Mouse (Mus musculus) lung, embryonic 14.5 days (tissue): ENCODE results near the gene Gm20388. TPM values are rescaled to one million over a fixed set of nuclear protein-coding genes. Genes with fewer than 3 reads are reported as not detected.

Experiments
- ATAC-seq: fragments of 200-750 bp; cut with Nextera tagmentation; 2 replicates; pipeline ENCODE4 v1.8.0; 2017; ENCODE audit warnings: mild to moderate bottlenecking, moderate TSS enrichment, moderate library complexity; ENCODE audit not compliant: insufficient read depth
- DNase-seq: peaks from one replicate; pipeline ENCODE4 v3.0.0-alpha.2; 2015
- H3K27ac ChIP-seq: fragments of 300-500 bp; sonication (generic); 2 replicates; pipeline ENCODE4 v1.5.1; 2014; ENCODE audit warnings: low read depth, mild to moderate bottlenecking, moderate library complexity
- H3K27me3 ChIP-seq: fragments of 300-500 bp; sonication (generic); 2 replicates; pipeline ENCODE4 v1.6.1; 2014; ENCODE audit warnings: low read length, control low read depth; ENCODE audit not compliant: insufficient read depth
- H3K36me3 ChIP-seq: fragments of 300-500 bp; sonication (generic); 2 replicates; pipeline ENCODE4 v1.6.1; 2014; ENCODE audit warnings: control low read depth; ENCODE audit not compliant: insufficient read depth
- H3K4me1 ChIP-seq: fragments of 300-500 bp; sonication (generic); 2 replicates; pipeline ENCODE4 v1.6.1; 2014; ENCODE audit warnings: antibody characterized with exemption, control low read depth; ENCODE audit not compliant: insufficient read depth
- H3K4me2 ChIP-seq: fragments of 300-500 bp; sonication (generic); 2 replicates; pipeline ENCODE4 v1.6.1; 2014; ENCODE audit warnings: mild to moderate bottlenecking
- H3K4me3 ChIP-seq: fragments of 300-500 bp; sonication (generic); 2 replicates; pipeline ENCODE4 v1.5.1; 2014; ENCODE audit warnings: low read depth, low read length
- H3K9ac ChIP-seq: fragments of 300-500 bp; sonication (generic); 2 replicates; pipeline ENCODE4 v1.6.1; 2014
- H3K9me3 ChIP-seq: fragments of 300-500 bp; sonication (generic); 2 replicates; pipeline ENCODE4 v1.6.1; 2016; ENCODE audit warnings: low read depth, low read length, control low read depth
- CTCF ChIP-seq: IDR thresholded peaks from 2 replicates; pipeline ENCODE4 v1.5.1; 2016; ENCODE audit warnings: antibody characterized with exemption, low read depth
- WGBS: fragments of 180-500 bp; shearing (Covaris S2); extraction: QIAGEN DNeasy Blood & Tissue Kit; methylation state at CpG from one replicate; pipeline ENCODE4 v1.1.7; 2014; 5-methylcytosine and 5-hydroxymethylcytosine counted together
- polyA plus RNA-seq: library from polyadenylated mRNA; unstranded; fragments of >200 nt; fragmentation: Nextera tagmentation; extraction: Ambion mirVana; gene quantifications from 2 replicates; pipeline ENCODE4 v1.2.1, GENCODE M21; 2014

Gm20388 gene
- polyA plus RNA-seq, 1 experiment from 2014 or later = not detected

DNA sequence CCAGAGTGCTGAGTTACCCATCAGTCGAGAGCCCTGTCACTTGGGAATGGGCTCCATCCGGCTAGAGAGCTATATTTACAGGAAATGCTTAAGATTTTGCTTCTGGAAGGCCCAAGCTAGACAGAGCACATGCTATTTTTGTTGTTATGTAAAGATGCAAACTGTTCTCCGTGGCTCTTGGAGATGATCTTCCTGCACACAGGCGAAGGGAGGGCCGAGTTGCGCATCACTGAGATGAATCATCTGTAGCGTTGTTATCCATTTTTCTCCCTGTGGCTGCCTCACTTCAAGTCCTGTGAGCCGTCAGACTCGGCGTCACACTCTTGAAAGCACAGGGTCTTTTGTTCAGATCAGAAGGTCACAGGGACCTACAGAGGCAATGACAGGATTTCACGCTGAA, 3963.7 kb downstream of the Gm20388 start:
- H3K36me3 ChIP-seq = no peaks in the 10 kb centered on the region
- H3K27ac ChIP-seq = no peak overlapping the region
- DNase-seq = no peak
- no peaks in the 10 kb centered on the region for H3K27me3 ChIP-seq
- no peaks in the 10 kb centered on the region for H3K9me3 ChIP-seq
- no peak overlapping the region for H3K9ac ChIP-seq
- TF ChIP-seq CTCF = no peak
- no peak overlapping the region for H3K4me2 ChIP-seq
- no peak for ATAC-seq
- H3K4me3 ChIP-seq = no peak overlapping the region
- no peaks in the 10 kb centered on the region for H3K4me1 ChIP-seq
- 70% methylated on average over 11 of the region's 11 CpGs for WGBS

DNA sequence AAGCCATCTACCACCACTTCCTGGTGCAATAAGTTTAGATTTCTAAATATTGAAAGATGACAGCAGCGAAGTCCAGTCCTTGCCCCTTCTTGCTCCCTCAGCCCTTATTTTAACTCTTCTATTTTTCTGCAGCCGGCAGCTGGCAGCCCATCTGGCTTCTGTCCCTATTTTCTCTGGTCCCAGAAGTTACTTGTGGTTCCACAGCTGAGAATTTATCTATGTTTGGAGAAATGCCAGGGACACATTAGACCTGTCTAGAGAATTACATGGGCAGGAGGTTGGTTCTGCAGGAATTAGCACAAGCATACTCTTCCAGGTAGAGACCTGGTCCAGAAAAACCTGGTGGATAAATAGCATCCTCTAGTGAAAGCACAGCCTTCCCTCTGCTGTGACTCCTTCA, 3967.2 kb downstream of the Gm20388 start:
- WGBS = 51% methylated on average over 2 of the region's 2 CpGs
- Histone ChIP-seq H3K4me1 (no peaks in the 10 kb centered on the region), H3K4me2 (no peak overlapping the region), H3K9ac (no peak overlapping the region), H3K27ac (no peak overlapping the region), H3K9me3 (no peaks in the 10 kb centered on the region), H3K27me3 (no peaks in the 10 kb centered on the region), H3K36me3 (no peaks in the 10 kb centered on the region), H3K4me3 (no peak overlapping the region)
- ATAC-seq = no peak
- no peak for DNase-seq
- TF ChIP-seq CTCF = no peak

DNA sequence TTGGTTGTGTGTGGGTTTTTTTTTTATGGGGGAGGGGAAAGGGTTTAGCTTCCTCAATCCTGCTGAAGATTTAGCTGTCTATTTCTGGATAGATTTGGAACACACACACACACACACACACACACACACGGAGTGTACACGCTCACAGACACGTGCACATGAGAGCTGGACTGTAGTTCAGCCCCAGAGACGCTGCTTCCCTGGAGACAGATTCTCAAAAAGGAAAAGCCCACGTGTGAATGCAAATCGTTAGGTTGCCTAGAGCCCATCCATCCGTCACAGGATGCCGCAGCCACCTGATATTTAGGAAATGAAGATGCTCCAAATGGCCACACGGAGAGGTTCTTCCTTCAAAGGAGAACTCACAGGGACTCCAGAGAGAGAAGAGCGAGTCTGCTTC, 3969.6 kb downstream of the Gm20388 start:
- WGBS = 51% methylated on average over 10 of the region's 10 CpGs
- no peaks in the 10 kb centered on the region for H3K9me3 ChIP-seq
- TF ChIP-seq CTCF = no peak
- H3K27me3 ChIP-seq = no peaks in the 10 kb centered on the region
- no peak overlapping the region for H3K4me2 ChIP-seq
- no peak overlapping the region for H3K4me3 ChIP-seq
- ATAC-seq (no peak), DNase-seq (no peak)
- no peak overlapping the region for H3K9ac ChIP-seq
- H3K36me3 ChIP-seq = no peaks in the 10 kb centered on the region
- H3K4me1 ChIP-seq = 0 out of 2 replicates have a peak, but pooled peaks cover 3% of the 10 kb centered on the region
- H3K27ac ChIP-seq = no peak overlapping the region

DNA sequence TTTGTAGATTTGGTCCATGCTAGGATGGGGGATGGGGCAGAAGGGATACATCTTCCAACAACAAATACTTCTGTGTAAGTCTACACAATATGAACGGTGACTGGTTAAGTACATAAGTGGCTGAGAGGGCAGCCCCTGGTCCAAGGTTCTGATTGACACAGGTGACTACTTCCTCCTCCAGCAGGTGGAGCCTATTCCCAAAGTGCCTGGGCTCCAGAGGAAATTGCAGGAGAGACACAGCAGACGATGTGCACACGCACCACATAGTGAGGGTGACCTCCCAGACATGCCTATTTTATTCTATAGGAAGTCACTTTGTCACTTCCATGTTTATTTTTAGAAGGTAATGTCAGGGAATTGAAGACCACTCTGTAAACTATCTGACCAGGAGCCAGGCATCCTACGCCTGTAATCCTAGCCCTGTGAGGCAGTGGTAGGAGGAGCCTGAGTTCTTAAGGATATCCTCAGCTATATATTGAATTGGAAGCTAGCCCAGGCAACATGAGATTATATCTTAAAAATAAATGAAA, 3970.2 kb downstream of the Gm20388 start:
- TF ChIP-seq CTCF = peak; percentile 16; the same call in 1 of the 2 replicates
- Histone ChIP-seq H3K9me3 (no peaks in the 10 kb centered on the region), H3K27ac (no peak overlapping the region), H3K36me3 (no peaks in the 10 kb centered on the region), H3K9ac (no peak overlapping the region), H3K27me3 (no peaks in the 10 kb centered on the region), H3K4me1 (0 out of 2 replicates have a peak, but pooled peaks cover 3% of the 10 kb centered on the region), H3K4me3 (no peak overlapping the region), H3K4me2 (no peak overlapping the region)
- ATAC-seq (no peak), DNase-seq (no peak)
- 27% methylated on average over 4 of the region's 4 CpGs for WGBS

DNA sequence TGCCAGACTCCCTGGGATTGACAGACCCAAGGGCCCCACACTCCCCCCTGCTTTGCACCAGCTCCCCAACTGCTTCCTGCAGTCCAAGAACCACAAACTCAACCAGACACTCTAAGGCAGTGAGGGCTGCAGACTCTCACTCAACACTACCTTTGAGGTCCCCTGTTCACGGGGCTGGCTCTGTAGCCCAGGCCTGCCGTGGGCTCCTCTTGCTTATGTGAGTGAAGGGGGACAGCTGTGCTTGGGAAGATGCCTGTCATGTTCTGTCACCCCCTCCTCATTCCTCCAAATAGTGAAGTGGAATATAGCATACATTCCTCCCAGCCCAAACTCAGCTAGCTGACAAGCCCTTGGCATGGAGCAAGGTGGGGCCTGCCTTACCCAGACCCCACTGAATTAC, 3971.8 kb downstream of the Gm20388 start:
- ATAC-seq = no peak
- WGBS = 45% methylated on average over 2 of the region's 2 CpGs
- Histone ChIP-seq H3K9ac (no peak overlapping the region), H3K36me3 (no peaks in the 10 kb centered on the region), H3K4me2 (no peak overlapping the region), H3K27ac (no peak overlapping the region), H3K27me3 (no peaks in the 10 kb centered on the region), H3K4me3 (no peak overlapping the region), H3K4me1 (0 out of 2 replicates have a peak, but pooled peaks cover 3% of the 10 kb centered on the region), H3K9me3 (no peaks in the 10 kb centered on the region)
- TF ChIP-seq CTCF = no peak
- no peak for DNase-seq

DNA sequence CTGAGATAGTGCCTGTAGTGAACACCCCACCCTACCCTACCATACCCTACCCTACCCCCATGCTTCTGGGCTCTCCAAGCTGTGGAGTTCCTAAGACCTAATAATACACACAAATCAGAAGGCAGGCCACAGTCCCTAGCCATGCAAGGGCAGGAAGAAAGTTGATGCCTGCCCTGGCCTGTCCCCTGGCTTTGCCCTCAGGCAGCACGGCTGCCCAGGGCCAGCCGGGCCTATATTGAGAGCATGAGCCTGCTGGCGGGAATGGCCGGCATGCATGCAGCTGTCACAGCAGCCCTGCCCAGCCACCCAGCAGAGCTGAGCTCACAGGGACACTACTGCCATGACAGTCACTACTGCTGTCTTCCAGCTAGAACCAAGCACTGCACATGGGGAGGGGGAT, 3972.5 kb downstream of the Gm20388 start:
- DNase-seq (no peak), ATAC-seq (no peak)
- no peaks in the 10 kb centered on the region for H3K9me3 ChIP-seq
- H3K27ac ChIP-seq = no peak overlapping the region
- no peak for TF ChIP-seq CTCF
- H3K36me3 ChIP-seq = no peaks in the 10 kb centered on the region
- no peak overlapping the region for H3K4me2 ChIP-seq
- H3K9ac ChIP-seq = no peak overlapping the region
- H3K4me1 ChIP-seq = 0 out of 2 replicates have a peak, but pooled peaks cover 3% of the 10 kb centered on the region
- H3K4me3 ChIP-seq = no peak overlapping the region
- WGBS = 69% methylated on average over 4 of the region's 4 CpGs
- no peaks in the 10 kb centered on the region for H3K27me3 ChIP-seq

DNA sequence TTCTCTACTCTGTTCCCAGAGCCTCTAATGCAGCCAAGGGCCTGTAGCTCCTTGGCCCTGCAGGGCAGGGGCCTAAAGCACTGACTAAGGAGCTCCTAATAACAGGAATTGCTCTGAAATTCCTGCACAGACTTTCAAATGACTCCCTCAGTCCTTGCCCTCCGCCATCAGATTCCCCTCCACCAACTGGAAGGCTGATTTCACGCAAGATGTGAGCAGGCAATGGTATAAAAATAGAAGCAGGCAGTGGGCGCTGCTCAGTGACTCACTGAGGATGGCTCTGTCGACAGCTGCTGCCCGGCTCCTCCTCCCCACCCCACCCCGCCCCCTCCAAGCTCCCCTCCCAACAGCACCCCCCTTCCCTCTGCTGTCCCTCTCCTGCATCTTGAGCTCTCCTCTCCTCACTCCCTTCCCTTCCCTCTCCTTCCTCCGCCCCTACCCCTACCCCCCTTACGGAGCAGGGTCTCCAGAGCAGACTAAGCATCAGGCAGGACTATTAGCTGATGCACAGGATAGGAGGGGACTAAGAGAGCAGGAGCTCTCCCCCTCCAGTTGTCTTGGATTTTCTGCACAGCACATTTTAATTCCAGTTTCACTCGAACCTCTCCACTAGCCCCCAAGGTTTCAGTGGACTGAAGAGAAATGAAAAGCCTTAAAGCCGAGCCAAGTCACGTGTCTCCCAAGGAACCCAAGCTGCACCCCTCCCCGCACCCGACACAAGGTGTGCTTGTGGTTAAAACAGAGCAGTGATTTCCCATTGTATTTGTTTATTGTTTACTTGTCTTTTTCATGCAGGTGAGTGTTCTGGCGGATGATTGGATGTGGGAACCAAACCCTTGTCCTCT, 3974.3 kb downstream of the Gm20388 start:
- 7% methylated on average over 13 of the region's 14 CpGs for WGBS
- H3K36me3 ChIP-seq = no peaks in the 10 kb centered on the region
- no peaks in the 10 kb centered on the region for H3K9me3 ChIP-seq
- H3K9ac ChIP-seq = no peak overlapping the region; the same call in 1 of the 2 replicates
- H3K4me1 ChIP-seq = 0 out of 2 replicates have a peak, but pooled peaks cover 3% of the 10 kb centered on the region
- DNase-seq (peak; percentile 35), ATAC-seq (peak; percentile 28; the same call in 1 of the 2 replicates)
- TF ChIP-seq CTCF = no peak
- H3K4me3 ChIP-seq = no peak overlapping the region
- no peak overlapping the region for H3K27ac ChIP-seq
- no peaks in the 10 kb centered on the region for H3K27me3 ChIP-seq
- H3K4me2 ChIP-seq = no peak overlapping the region; the same call in 1 of the 2 replicates
